Comparison of ENCODE assay signal across 16 mouse cellular contexts in genomic region chr16:76540328-76540923, GRCm38 (mm10).
DNase-seq lines count a peak whose midpoint lies in the region; ATAC-seq and TF ChIP-seq lines count a peak whose summit lies in the region.
"Had no signal": no experiment of that assay in that cellular context is flagged by ENCODE, and none has a peak within 500 bp of the region (broad histone marks: within the 10 kb centered on the region; RNA-seq: fewer than 3 reads in every experiment).

No protein-coding gene starts in this region.

- peak; percentile 27 for DNase-seq in embryo, embryonic 10 days (ENCODE audit: low spot score)
- no peak for DNase-seq in embryo, embryonic 9.5 days (ENCODE audit: extremely low spot score)
- peak; percentile 27 for DNase-seq in lung, embryonic 14.5 days
- no peak for DNase-seq in lung, postnatal 10 days
- no peak for DNase-seq in left cerebral cortex, postnatal 14 days (ENCODE audit: low spot score in 2 of 2)
- no peak for DNase-seq in spleen, postnatal 36 days (ENCODE audit: low spot score in 2 of 2)
- DNase-seq: cerebellum, postnatal 14 days; gastrocnemius, postnatal 36 days; lung, postnatal 14 days; right cerebral cortex, postnatal 4 days had no signal

- H3K4me3 ChIP-seq in lung, embryonic 14.5 days (ENCODE audit: low read depth, low read length) = no peak overlapping the region
- H3K4me3 ChIP-seq in intestine, embryonic 16.5 days (ENCODE audit: low read length) = no peak overlapping the region
- H3K4me3 ChIP-seq: embryonic facial prominence, embryonic 15.5 days; heart, embryonic 15.5 days; hindbrain, embryonic 13.5 days had no signal

- 50% methylated on average over 8 of the region's 8 CpGs for WGBS in lung, embryonic 14.5 days
- WGBS in intestine, embryonic 16.5 days = 59% methylated on average over 8 of the region's 8 CpGs

- no peaks in the 10 kb centered on the region for H3K27me3 ChIP-seq in lung, embryonic 14.5 days (ENCODE audit: insufficient read depth, low read length)
- H3K27me3 ChIP-seq in intestine, embryonic 16.5 days (replicated peaks; ENCODE audit: control insufficient read depth, insufficient read depth, low read length) = no peaks in the 10 kb centered on the region
- H3K27me3 ChIP-seq: embryonic facial prominence, embryonic 15.5 days; heart, embryonic 15.5 days; hindbrain, embryonic 13.5 days had no signal

- no peaks in the 10 kb centered on the region for H3K9me3 ChIP-seq in lung, embryonic 14.5 days (ENCODE audit: low read depth, low read length)
- H3K9me3 ChIP-seq in intestine, embryonic 16.5 days (ENCODE audit: control insufficient read depth, low read length) = no peaks in the 10 kb centered on the region
- H3K9me3 ChIP-seq: embryonic facial prominence, embryonic 15.5 days; heart, embryonic 15.5 days; hindbrain, embryonic 13.5 days had no signal

- ATAC-seq in lung, embryonic 14.5 days (ENCODE audit: insufficient read depth) = peak; percentile 50
- peak; percentile 28 for ATAC-seq in CD4-positive, CD25-positive, alpha-beta regulatory T cell, adult 4 months
- 0 out of 2 replicates have a peak, but pooled peaks have one; percentile 24 for ATAC-seq in intestine, embryonic 16.5 days
- ATAC-seq: activated CD4-positive, CD25-positive, alpha-beta regulatory T cell, adult 4 months had no signal

- H3K4me2 ChIP-seq in lung, embryonic 14.5 days = no peak overlapping the region
- no peak overlapping the region for H3K4me2 ChIP-seq in intestine, embryonic 16.5 days (ENCODE audit: low read depth, low read length)
- H3K4me2 ChIP-seq: embryonic facial prominence, embryonic 15.5 days; heart, embryonic 15.5 days had no signal

- peaks cover 5% of the 10 kb centered on the region for H3K4me1 ChIP-seq in lung, embryonic 14.5 days (ENCODE audit: insufficient read depth)
- no peaks in the 10 kb centered on the region for H3K4me1 ChIP-seq in intestine, embryonic 16.5 days (ENCODE audit: control insufficient read depth, insufficient read depth, low read length)

- intact Hi-C loops in left cerebral cortex, postnatal 14 days (cut with DNase I) = no loop called here

- no peaks in the 10 kb centered on the region for H3K36me3 ChIP-seq in lung, embryonic 14.5 days (ENCODE audit: insufficient read depth)
- H3K36me3 ChIP-seq in intestine, embryonic 16.5 days (ENCODE audit: control insufficient read depth, insufficient read depth, low read length) = no peaks in the 10 kb centered on the region
- H3K36me3 ChIP-seq: embryonic facial prominence, embryonic 15.5 days; heart, embryonic 15.5 days; hindbrain, embryonic 13.5 days had no signal

- no peak overlapping the region for H3K27ac ChIP-seq in lung, embryonic 14.5 days (ENCODE audit: low read depth)
- no peak overlapping the region for H3K27ac ChIP-seq in intestine, embryonic 16.5 days (ENCODE audit: low read length)
- H3K27ac ChIP-seq: embryonic facial prominence, embryonic 15.5 days; heart, embryonic 15.5 days; hindbrain, embryonic 13.5 days had no signal

- H3K9ac ChIP-seq in lung, embryonic 14.5 days = no peak overlapping the region
- no peak overlapping the region for H3K9ac ChIP-seq in intestine, embryonic 16.5 days (ENCODE audit: low read depth, low read length)
- H3K9ac ChIP-seq: embryonic facial prominence, embryonic 15.5 days; heart, embryonic 15.5 days; hindbrain, embryonic 13.5 days had no signal

- no peak for TF ChIP-seq CTCF in lung, embryonic 14.5 days (IDR thresholded peaks at IDR 0.05; ENCODE audit: low read depth)

Comparison
In these comparisons a context has a peak if more than half of its experiments do, and no peak if none do; other contexts are left out.
1. DNase-seq: peak in embryo, embryonic 10 days (single experiment) and lung, embryonic 14.5 days (single experiment); none in embryo, embryonic 9.5 days (single experiment), lung, postnatal 10 days (single experiment), left cerebral cortex, postnatal 14 days (0 of 2) and spleen, postnatal 36 days (0 of 2).
2. Peak in every context shown above with its lines, with median percentiles within 50 percentile points of each other: ATAC-seq.